Mouse (Mus musculus) large intestine, adult 2 months (tissue): ENCODE data around the gene Anxa7. TPM values are rescaled to one million over a fixed set of nuclear protein-coding genes. Genes with fewer than 3 reads are reported as not detected.

Experiments
- DNase-seq: peaks from one replicate; pipeline ENCODE4 v3.0.0-alpha.2; 2012; ENCODE audit warnings: low read depth, low spot score
- WGBS: fragments of 180-500 bp; shearing (Covaris S2); methylation state at CpG from one replicate; pipeline ENCODE4 v1.1.7; 2018; 5-methylcytosine and 5-hydroxymethylcytosine counted together
- polyA plus RNA-seq: library from polyadenylated mRNA; depleted of rRNA; stranded (reverse); fragments of >200 nt; gene quantifications from 2 replicates; pipeline ENCODE4 v1.2.3, GENCODE M21; 2012; rRNA removed

Gene Anxa7
- polyA plus RNA-seq, 1 experiment, result 49.6 TPM

GRCm38 (mm10) chr14:20447209-20447608 is 32.7 kb downstream of the Anxa7 start:
- no peak for DNase-seq
- 22% methylated on average over 12 of the region's 12 CpGs for WGBS

DNA sequence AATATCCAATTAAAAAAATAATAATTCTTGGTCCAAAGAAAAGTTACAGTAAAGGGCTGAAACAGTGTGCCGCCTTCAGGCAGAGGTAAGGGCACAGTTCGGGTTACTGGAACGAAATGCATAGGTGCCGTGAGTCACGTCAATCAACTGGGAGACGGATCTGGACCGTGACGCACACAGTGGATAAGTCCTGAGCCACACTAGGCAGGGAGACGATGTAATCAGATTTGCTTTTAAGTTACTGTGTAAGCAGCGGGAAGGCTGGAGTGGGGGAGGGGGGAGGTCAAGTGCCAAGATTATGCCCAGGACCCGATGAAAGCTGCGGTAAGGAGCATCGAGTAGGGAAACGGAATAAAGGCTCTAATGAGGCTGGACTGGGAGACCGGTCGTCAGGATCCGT is 37.7 kb downstream of the Anxa7 start:
- 79% methylated on average over 17 of the region's 17 CpGs for WGBS
- no peak for DNase-seq

DNA sequence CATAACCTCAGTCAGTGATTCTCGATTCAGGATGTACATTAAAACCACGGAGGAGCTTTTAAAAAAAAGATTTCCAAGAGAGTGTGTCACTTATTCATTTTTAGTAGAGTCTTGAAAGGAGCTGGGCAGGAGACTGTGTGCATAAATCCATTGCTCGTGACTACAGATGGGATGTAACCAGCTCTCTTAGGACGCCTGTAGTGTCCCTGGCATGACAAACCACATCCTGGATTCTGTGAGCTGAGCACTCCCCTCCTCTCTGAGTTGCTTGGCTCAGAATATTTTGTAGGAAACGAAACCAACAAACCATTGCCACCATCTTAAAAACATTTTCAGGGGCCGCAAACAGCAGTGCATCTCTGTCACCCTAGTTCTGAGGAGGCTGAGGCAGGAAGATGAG is 43.0 kb downstream of the Anxa7 start:
- 60% methylated on average over 6 of the region's 6 CpGs for WGBS
- DNase-seq, result no peak

GRCm38 (mm10) chr14:20432420-20432819 is 47.5 kb downstream of the Anxa7 start:
- WGBS, result 83% methylated on average over 4 of the region's 4 CpGs
- no peak for DNase-seq

DNA sequence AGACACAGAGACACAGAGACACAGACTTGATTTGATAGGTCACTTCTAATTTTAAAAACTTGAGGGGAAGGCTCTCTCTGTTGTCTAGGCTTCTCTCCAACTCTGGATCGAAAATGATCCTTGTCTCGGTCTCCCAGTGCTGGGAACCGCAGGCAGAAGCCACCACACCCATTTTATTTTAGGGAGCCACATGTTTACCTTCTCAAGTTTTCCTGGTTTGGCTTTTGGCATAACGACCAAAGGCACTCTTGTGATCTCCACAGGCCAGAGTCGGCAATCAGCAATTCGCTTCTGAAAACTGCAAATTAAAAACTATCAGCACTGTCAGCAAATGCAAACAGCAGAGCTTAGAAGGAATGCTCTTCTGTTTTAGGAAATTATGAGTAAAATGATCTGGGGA is 48.2 kb downstream of the Anxa7 start:
- no peak for DNase-seq
- 15% methylated on average over 6 of the region's 6 CpGs for WGBS

- no peak for DNase-seq
- WGBS, result 39% methylated on average over 1 of the region's 1 CpGs
Observed at GRCm38 (mm10) chr14:20429833-20430232, 50.1 kb downstream of the Anxa7 start.

DNA sequence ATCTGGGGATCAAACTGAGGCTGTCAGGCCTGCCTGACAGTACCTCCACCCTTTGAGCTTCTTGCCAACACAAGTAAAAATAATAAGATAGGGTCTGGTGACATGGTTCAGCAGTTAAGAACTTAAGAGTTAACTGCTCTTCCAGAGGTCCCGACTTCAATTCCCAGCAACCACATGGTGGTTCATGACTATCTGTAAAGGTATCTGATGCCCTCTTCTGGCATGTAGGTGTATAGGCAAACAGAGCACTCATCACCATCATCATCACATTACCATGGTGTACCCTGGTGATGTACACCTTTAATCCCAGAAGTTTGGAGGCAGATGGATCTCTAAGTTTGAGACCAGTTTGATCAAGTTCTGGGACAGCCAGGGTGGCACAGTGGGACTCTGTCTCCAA is 51.3 kb downstream of the Anxa7 start:
- no peak for DNase-seq
- WGBS, result 40% methylated on average over 1 of the region's 1 CpGs

GRCm38 (mm10) chr14:20423046-20423445 is 56.9 kb downstream of the Anxa7 start:
- no peak for DNase-seq
- WGBS, result 87% methylated on average over 6 of the region's 6 CpGs

- no peak for DNase-seq
Observed at GRCm38 (mm10) chr14:20422257-20422656, 57.7 kb downstream of the Anxa7 start.

More at GRCm38 (mm10) chr14:20422257-20422656, 57.7 kb downstream of the Anxa7 start:
- WGBS, result 60% methylated on average over 7 of the region's 7 CpGs

Other genes with a start within 250 kb of the Anxa7 start
- 0.55 and 0.64 TPM in 2 replicates for gene Kcnk16, start 210.9 kb downstream of the Anxa7 start, polyA plus RNA-seq
- 10.0 and 14.3 TPM in 2 replicates for gene Nudt13, start 185.4 kb downstream of the Anxa7 start, polyA plus RNA-seq
- gene Ecd, start 132.0 kb downstream of the Anxa7 start, polyA plus RNA-seq, result 14.5 and 17.1 TPM in 2 replicates
- gene Fam149b, start 132.0 kb downstream of the Anxa7 start, polyA plus RNA-seq, result 21.3 and 28.7 TPM in 2 replicates
- gene Dnajc9, start 91.2 kb downstream of the Anxa7 start, polyA plus RNA-seq, result 14.7 and 20.4 TPM in 2 replicates
- 40.4 and 46.0 TPM in 2 replicates for gene Mrps16, start 86.5 kb downstream of the Anxa7 start, polyA plus RNA-seq
- 0.06 TPM in 1 of 2 replicates, not detected in the other for gene Cfap70, start 27.9 kb downstream of the Anxa7 start, polyA plus RNA-seq
- 0.63 and 0.64 TPM in 2 replicates for gene Mss51, start 16.8 kb upstream of the Anxa7 start, polyA plus RNA-seq
- 10.7 and 11.9 TPM in 2 replicates for gene Ppp3cb, start 66.4 kb upstream of the Anxa7 start, polyA plus RNA-seq
- gene Usp54, start 160.9 kb upstream of the Anxa7 start, polyA plus RNA-seq, result 2.4 and 3.1 TPM in 2 replicates
- 0.30 TPM in 1 of 2 replicates, not detected in the other for gene Myoz1, start 176.4 kb upstream of the Anxa7 start, polyA plus RNA-seq
- 0.07 and 0.09 TPM in 2 replicates for gene Synpo2l, start 188.2 kb upstream of the Anxa7 start, polyA plus RNA-seq
- gene Sec24c, start 194.2 kb upstream of the Anxa7 start, polyA plus RNA-seq, result 117 and 195 TPM in 2 replicates
- gene Fut11, start 214.8 kb upstream of the Anxa7 start, polyA plus RNA-seq, result 4.2 and 6.4 TPM in 2 replicates
- gene Chchd1, start 222.9 kb upstream of the Anxa7 start, polyA plus RNA-seq, result 42.2 and 47.2 TPM in 2 replicates
- gene Zswim8, start 227.4 kb upstream of the Anxa7 start, polyA plus RNA-seq, result 75.4 and 111 TPM in 2 replicates